Mouse (Mus musculus): Measurements from ENCODE around the gene Usf2.

The Usf2 gene

DNA sequence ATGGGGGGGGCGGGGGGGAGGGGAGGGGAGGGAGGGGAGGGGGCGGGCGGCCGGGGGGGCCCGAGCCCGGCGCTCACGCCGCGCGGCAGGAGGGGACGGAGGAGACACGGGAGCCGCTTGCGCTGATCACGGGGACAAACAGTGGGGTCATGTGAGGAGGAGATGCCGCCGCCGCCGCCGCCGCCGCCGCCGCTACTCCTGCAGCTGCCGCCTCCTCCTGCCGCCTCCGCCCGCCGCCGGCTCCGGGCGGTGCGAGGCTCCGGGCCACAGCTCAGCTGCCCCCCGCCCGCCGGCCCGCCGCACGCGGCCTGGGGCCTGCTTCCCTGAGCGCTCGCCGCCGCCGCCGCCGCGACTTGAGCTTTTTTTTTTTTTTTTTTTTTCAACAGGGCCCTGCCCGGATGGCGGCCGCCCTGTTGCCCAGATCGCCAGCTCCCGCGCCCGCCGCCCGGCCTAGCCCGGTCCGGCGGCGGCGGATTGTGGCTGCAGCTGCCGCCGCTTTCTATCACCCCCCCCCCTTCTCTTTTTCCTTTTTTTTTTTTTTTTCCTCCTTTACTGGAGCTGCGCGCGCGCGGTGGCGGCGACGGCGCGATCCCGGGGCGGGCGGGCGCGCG, at the start of gene Usf2:
TSS of gene Usf2 (minus strand) at position 48 of the 611 bp plus-strand sequence.
- in situ Hi-C loops (cut with MboI; ENCODE audit: low sequenced_read_pairs) = no loop called here

DNA sequence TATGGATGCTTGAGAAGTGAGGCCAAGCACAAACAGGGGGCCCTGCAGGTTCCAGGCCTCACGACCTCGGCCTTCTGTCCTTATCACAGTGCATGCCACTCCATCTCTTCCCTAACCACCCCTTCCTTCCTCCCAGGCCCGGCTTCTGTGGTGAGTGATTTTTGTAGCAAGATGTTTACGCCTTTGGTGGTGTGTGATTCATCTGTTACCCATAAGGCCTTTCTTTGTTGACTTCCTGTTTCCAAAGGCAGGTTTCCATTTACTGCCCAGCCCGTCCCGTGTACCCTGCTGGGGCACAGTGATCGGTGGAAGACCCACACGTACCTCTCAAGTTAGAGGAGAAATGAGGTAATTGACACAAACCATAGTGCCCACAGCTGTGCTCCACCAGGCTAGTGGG, 46.0 kb upstream of the Usf2 start:
- in situ Hi-C loops (cut with MboI; ENCODE audit: low sequenced_read_pairs) = no loop called here

DNA sequence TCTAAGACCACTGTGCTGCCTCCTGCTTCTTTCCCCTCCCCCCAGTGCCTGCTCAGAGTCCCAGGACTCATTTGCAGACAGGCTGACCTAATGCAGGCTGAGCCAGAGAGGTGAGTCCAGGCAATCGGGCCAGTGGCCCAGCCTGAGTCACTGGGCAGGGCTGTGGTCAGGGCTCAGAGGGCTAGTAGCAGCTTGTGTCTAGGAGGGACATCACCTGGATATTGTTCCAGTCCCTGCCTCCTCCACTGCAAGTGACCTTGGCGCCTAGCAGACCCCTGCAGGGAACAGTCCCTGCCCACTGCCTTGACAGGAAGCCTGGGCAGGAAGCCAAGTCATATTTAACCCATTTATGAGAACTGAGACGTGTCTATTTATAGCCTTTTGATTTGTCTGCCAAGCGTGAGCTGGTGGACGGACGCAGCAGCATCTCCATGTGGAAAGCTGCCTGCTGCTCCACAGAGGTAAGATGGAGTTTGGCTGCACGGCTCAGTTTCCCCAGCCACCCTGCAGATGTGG, 44.0 kb upstream of the Usf2 start:
- in situ Hi-C loops (cut with MboI; ENCODE audit: low sequenced_read_pairs) = no loop called here

DNA sequence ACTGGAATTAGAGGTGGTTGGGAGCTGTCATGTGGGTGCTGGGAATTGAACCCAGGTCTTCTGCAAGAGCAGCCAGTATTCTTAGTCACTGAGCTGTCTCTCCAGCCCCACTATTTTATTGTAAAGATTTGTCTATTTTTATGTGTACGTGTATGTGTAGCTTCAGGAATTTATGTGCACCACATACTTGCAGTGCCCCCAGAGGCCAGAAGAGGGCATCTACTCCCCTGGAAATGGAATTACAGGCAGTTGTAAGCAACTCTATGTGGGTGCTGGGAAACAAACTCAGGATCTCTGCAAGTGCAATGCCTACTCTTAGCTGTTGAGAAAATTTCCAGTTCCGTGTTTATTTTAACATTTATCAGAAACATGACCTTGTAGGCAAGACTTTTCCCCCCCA, 39.9 kb upstream of the Usf2 start:
- in situ Hi-C loops (cut with MboI; ENCODE audit: low sequenced_read_pairs) = no loop called here

DNA sequence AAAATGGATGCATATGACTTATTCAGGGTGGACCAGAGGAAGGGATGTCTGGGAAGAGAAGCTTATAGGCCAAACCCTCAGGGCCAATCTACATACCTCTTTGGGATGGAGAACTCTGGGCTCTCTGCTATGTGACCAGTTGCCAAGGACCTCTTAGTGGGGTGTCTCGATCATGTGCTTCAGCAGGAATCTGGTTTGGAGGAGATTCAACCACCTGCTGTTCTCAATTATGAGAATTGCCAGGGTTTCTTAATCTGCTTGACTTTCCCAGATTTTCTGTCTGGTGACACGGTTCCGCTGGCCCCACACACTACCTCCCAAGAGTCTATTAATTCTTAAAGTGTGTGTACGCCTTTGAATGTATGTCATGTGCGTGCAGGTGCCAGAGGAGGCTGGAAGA, 37.4 kb upstream of the Usf2 start:
- in situ Hi-C loops (cut with MboI; ENCODE audit: low sequenced_read_pairs) = no loop called here

DNA sequence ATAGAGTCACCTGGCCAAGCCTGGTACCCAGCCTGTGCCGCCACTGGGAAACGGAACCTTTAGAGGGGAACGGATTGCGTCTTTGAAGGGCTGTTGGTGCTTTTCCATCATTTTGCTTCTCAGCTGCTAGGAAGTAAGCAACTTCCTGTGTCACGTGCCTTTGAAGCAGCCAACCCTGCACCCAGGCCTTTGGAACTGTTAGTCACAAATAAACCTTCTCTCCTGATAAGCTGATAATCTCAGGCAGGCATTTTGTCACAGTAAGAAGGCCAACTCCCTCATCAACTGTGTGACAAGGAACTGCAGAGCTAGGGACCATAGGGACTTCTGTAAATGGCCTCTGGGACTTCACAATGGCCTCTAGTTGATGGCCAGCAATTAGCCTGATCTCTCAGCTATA, 35.5 kb upstream of the Usf2 start:
- in situ Hi-C loops (cut with MboI; ENCODE audit: low sequenced_read_pairs) = no loop called here

DNA sequence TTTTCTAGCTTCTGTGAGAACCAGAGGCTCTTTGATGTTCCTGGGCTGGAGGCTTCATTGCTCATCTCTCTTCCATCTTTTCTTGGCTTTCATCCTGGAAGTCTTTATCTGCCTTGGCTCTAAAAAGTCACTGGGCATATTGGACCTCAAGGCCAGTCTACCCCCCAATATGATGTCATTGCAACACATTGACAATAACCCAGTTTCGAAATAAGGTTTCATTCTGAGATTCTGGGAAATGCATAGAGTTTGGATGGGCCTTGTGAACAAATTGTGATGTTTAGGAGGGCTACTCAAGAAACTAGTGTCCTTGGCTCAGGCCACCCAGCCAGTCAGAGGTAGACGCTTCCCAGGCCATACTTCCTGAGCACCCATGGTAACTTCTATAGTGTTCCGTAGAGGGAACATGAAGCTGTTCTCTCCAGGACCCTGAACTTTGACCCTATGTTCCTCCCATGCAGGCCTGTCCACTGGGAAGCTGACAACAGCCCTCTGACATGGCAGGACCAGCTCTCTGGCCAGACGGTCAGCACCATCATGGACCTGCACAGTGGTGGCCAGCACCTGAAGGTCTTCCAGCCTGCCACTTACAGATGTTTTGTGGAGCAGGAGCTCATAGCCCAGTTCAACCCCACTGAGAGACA, 32.0 kb upstream of the Usf2 start:
- in situ Hi-C loops (cut with MboI; ENCODE audit: low sequenced_read_pairs) = no loop called here

DNA sequence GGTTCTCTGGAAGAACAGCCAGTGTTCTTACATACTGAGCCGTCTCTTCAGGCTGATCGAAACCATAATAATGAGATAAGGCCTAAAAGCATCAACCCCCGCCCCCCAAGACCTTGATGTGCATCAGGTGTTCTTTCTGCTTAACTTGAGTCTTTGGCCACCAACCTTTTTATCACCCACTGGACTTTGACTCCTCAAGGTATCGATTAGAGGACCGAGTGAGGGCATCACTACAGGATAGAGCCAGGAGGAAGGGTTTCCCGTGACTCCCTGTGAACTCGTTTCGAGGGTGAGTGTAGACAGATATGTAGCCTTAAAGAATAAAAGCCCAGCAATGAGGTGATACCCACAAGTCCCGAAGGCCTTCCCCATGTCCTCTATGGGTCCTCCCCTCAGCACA, 28.8 kb upstream of the Usf2 start:
- in situ Hi-C loops (cut with MboI; ENCODE audit: low sequenced_read_pairs) = no loop called here

DNA sequence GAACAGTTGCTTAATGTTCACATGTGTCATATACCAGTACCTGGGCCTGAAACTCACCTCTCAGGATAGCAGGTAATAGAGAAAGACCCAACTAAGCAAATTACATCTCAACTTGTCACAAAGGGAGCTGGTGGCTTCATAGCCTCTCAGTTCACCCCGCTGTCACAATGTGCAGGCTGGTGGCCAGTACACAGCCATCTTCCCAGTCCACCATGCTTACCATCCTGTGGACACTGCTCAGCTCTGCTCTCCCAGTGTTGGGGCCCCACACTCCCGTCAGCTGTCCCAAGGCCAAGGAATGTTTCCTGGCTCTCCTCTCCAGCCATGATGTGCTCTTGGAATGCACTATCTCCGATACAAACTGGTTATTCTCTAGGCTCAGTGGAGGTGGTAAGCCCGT, 25.1 kb upstream of the Usf2 start:
- in situ Hi-C loops (cut with MboI; ENCODE audit: low sequenced_read_pairs) = no loop called here

DNA sequence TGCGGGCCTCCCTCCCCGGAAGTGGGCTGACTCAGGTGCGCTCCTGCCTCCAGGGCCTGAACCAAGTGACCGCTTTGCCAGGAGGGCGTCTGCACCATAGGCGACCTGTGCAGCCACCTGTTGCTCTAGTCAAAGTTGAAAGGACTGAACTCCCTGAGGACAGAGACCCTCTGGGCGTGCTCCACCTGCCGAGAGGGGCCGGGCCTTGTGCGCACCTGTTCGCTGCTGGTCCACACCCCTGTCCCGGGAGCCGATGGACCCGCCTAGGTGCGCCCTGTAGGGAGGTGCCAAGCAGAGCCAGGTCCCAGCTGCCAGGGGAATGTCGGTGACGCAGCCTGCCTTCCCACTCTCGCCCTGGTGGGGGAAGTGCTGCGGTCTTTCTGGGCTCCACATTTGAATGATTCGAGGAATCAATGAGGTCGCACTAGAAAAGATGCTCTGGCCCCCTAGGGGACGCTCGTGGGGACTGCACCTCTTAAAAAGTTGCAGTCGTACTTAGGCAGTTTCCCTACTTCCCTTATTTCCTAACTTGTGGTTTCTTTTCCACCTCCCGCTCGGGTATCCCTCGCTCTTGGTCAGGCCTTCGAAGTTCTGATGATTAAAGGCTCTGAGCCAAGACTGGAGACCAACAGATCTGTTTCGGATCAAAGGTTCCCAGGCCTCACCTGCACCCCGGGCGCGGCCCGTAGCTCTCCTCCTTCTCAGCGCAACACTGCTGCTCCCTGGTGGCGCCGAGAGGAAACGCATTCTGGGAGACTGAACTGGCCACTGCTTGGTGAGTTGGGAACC, 17.1 kb upstream of the Usf2 start, which contains the start of gene Fam187b:
TSS of gene Fam187b (plus strand) at position 290 of the 789 bp plus-strand sequence.
- in situ Hi-C loops (cut with MboI; ENCODE audit: low sequenced_read_pairs) = loop anchor here (10.0 kb wide), 1 partner anchor 121 kb away; no protein-coding TSS in a partner anchor

DNA sequence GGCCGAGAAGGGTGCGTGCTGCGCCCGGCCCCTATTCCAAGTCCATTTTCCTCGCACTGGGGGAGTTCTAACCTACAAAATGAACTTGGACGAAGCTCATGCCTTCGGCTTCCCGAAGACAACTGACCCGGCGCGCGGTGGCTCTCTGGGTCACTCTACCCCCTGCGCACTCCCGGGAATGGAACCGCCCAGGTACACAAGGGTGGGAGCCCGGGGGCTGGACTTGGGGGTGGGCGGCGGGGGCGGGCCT, 16.6 kb upstream of the Usf2 start, which contains the start of gene Lsr:
TSS of gene Lsr (minus strand) at position 214 of the 250 bp plus-strand sequence.
- in situ Hi-C loops (cut with MboI; ENCODE audit: low sequenced_read_pairs) = loop anchor here (10.0 kb wide), 1 partner anchor 122 kb away; no protein-coding TSS in a partner anchor

DNA sequence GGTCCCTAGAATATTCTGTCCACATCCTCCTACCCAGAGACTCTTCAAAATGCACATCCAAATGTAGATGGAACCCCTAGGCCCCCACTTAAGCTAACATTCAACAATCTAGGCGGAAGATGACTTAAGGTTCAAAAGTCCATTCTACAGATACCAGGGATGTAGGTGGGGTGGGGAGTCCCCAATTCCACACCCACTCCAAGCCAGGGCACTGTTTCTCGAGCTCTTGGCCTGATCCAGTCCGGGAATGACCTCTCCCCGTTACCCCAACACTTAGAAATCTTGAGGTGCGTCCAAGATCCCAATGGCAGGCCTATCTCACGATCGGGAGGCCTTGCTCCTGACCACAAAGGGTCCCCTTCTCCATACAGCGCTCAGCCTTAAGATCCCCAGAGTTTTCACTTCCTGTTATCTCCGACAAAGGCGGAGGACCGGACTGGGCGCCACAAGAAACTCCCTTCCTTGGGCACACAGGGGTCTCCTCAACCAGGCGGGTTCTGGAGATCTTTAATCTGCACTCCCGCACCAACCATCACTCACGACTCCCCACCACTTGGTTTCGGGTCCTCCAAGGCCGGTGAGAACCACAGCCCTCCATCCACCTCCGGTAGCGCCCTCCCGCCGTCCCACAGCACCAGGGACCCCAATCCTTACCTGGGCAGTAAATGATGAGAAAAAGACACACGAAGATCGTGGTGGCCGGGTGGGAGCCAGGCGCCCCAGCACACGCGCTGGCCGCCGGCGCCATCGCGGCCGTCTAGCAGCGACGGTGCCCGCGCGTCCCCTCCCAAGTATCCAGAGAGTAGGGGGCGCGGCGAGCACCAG, 16.0 kb upstream of the Usf2 start:
- in situ Hi-C loops (cut with MboI; ENCODE audit: low sequenced_read_pairs) = loop anchor here (10.0 kb wide), 1 partner anchor 122 kb away; no protein-coding TSS in a partner anchor

DNA sequence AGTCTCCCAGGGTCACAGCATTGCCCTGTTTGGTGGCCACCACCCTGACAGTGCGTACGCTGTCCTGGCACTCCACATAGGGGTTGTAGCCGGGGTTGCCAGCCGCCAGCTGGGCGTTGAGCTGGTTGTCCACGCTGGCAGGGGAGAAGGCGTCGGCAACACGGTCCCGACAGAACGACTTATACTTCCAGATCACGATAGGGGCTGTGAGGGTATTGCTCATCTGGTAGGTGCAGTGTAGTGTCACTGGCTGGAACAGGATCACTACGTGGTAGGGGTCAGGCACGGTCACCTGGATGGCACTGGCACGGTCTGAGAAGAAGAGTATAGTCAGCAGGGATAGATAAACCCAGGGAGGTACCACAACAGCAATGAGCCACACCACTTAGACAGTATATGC, 15.3 kb upstream of the Usf2 start:
- in situ Hi-C loops (cut with MboI; ENCODE audit: low sequenced_read_pairs) = loop anchor here (10.0 kb wide), 1 partner anchor 123 kb away; no protein-coding TSS in a partner anchor

DNA sequence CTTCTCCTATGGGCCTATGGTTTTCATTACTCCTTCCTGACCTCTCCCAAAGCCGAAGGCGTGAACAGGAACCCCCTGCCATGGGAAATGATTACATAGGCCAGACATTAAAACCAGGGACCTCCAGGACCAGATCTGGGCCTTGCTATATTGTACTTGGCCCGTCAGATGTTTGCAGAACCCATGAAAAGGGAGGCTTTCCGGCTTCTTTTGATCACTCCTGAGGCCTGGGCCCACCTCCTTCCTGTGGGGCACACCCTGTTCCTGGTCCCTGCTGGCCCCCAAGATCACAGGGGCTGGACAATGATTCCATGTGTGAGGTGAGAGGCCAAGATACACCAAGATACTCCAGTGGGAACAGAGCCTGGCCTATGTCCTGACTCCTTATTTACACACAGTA, 12.6 kb upstream of the Usf2 start:
- in situ Hi-C loops (cut with MboI; ENCODE audit: low sequenced_read_pairs) = no loop called here

DNA sequence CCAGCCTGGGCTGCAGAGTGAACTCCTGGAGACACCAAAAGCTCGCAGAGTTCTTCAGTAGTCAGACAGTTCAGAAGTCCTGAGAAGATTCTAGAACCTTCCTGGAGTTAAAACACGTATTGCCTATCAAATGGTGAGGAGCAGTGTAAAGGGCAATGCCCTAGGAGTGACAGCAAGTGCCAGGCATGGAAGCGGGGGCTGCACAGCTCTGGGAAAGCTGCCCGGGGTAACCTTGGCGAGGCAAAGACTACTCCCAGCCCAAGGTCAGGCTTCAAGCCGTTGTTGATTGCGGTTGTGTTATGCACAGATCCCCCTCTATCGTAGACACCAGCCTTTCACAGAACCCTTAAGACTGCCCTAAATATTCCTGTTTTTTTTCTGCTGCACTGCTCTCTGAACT, 12.0 kb upstream of the Usf2 start:
- in situ Hi-C loops (cut with MboI; ENCODE audit: low sequenced_read_pairs) = no loop called here

DNA sequence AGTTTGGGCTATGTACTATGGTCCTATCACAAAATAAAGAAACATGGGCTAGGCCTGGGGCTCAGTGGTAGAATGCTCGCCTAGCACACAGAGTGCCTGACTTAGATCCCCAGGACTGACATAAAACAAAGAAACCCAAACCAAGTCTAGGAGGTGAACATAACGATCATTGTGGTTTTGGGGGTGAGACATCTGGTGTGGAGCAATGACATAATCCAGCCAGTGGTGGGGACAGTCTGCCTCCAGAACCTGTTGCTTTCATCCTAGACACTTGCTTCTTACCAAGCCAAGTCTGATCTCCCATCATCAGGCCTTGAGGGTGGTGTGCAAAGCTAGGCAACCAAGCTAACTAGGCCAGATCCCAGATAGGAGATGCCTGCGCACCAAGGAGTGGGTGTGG, 10.1 kb upstream of the Usf2 start:
- in situ Hi-C loops (cut with MboI; ENCODE audit: low sequenced_read_pairs) = no loop called here

DNA sequence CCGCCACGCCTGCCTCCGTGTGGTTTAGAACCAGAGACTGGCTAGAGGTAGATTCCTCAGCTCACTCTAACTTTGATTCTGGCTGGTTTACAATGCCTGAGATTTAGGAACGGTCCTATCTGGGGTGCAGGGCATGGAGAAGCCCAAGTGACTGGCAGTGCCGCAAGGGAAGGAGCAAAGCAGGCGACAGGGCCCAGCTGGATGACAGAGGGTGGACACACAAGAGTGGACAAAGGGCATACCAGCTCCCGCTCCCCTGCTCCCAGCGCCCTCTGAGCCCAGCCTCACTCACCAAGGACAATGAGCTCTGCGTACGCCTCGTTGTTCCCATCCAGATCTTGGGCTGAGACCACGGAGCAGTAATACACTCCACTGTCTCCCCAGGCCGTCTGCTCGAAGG, 9.1 kb upstream of the Usf2 start:
- in situ Hi-C loops (cut with MboI; ENCODE audit: low sequenced_read_pairs) = no loop called here

DNA sequence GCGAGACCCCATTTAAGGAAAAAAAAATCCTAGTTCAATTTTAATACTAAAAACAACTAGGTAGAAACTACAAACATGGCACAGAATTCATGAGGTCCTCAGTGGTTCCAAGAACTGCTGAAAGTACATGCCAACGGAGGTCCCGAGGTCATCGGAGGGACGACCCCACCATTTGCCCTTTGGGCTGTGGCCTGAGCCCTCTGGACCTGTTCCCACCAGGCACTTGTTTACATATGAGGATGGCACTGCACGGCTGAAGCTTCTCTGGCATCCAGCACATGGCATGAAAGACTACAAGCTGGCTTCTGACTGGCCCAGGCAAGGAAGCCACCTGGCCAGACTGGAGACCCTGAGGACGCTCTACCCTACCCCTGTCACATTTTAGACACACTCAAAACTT, 7.8 kb upstream of the Usf2 start:
- in situ Hi-C loops (cut with MboI; ENCODE audit: low sequenced_read_pairs) = no loop called here

DNA sequence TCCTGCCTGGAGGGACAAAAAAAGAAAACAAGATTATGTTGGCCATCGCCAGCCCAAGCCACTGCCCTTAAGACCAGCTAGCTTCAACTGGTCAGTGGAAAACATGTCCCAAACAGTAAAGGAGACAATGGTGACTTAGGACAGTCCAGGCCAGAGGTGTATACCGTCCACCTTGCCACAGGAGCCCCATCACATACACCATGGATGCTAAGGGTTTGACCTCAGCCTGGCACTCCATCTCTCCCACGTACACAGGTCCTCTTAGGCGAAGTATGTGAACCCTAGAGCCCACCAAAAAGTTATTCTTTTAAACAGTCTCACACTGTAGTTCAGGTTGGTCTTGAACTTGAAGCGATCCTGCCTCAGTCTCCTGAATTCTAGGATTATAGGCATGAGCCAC, 6.3 kb upstream of the Usf2 start:
- in situ Hi-C loops (cut with MboI; ENCODE audit: low sequenced_read_pairs) = no loop called here

DNA sequence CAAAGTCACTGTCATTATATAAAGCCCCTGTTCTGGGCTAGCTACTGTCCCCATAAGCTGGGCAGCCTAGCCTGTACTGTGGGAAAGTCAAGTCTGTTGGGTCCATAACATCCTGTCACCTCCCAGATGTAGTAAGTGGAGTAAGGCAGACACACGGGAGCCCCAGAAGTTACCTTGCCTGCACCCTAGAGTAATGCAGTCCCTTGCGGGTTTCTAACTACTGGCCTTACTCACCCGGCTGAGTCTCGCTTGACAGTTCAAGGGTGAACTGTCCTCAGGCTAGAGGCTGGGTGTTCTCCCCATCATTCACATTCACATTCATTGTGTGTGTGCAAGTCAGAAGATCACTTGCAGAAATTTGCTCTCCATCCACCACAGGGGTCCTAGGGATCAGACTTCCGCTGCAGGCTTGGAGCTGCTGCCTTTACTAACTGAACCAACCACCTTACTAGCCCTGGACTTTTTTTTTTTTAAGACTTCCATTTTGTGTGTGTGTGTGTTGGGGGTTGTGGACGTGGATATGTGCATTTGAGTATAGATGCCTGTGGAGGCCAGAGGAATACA, 3.3 kb upstream of the Usf2 start:
- in situ Hi-C loops (cut with MboI; ENCODE audit: low sequenced_read_pairs) = no loop called here

Data from CH12F3 (cell line).